Mouse (Mus musculus) CD8-positive naive resting alpha-beta T cell, adult 2 months (primary cell): ENCODE results near the gene Dmkn.
A peak's percentile ranks its signal among the peaks of the same experiment; 100 is the strongest.

ENCODE experiments used
- DNase-seq, 2 experiments: peaks; one replicate each; pipeline ENCODE4 v3.0.0; 2022; ENCODE audit warnings: low read depth in 2 of 2, low spot score in 2 of 2

Gene Dmkn

GRCm38 (mm10) chr7:30761769-30762352 lies 1.7 kb upstream of the Dmkn start:
- no peak for DNase-seq

GRCm38 (mm10) chr7:30765173-30765572 lies 1.6 kb downstream of the Dmkn start:
- DNase-seq, result no peak

- no peak for DNase-seq
Observed at GRCm38 (mm10) chr7:30766408-30766807, 2.9 kb downstream of the Dmkn start.

- DNase-seq, result no peak
Observed at GRCm38 (mm10) chr7:30769236-30769635, 5.7 kb downstream of the Dmkn start.

- no peak for DNase-seq
Observed at GRCm38 (mm10) chr7:30776104-30776503, 12.5 kb downstream of the Dmkn start.

- no peak for DNase-seq
Observed at GRCm38 (mm10) chr7:30777081-30777579, 13.6 kb downstream of the Dmkn start.

- DNase-seq, result no peak
Observed at GRCm38 (mm10) chr7:30777911-30778310, 14.4 kb downstream of the Dmkn start.

GRCm38 (mm10) chr7:30781792-30782191 lies 18.2 kb downstream of the Dmkn start:
- DNase-seq, result peak in 1 of 2 experiments; percentile 18

GRCm38 (mm10) chr7:30782658-30783057 lies 19.1 kb downstream of the Dmkn start:
- no peak for DNase-seq

GRCm38 (mm10) chr7:30785154-30785553 lies 21.6 kb downstream of the Dmkn start:
- no peak for DNase-seq

GRCm38 (mm10) chr7:30785721-30786546 lies 22.4 kb downstream of the Dmkn start:
- DNase-seq, result no peak

GRCm38 (mm10) chr7:30787377-30788022 lies 23.9 kb downstream of the Dmkn start, which contains the start of gene Krtdap:
Gene Krtdap (plus strand): TSS chr7:30787896.
- no peak for DNase-seq

- no peak for DNase-seq
Observed at GRCm38 (mm10) chr7:30790141-30790540, 26.6 kb downstream of the Dmkn start.

- DNase-seq, result no peak
Observed at GRCm38 (mm10) chr7:30791921-30792320, 28.4 kb downstream of the Dmkn start.

- DNase-seq, result no peak
Observed at GRCm38 (mm10) chr7:30794921-30795320, 31.4 kb downstream of the Dmkn start.

GRCm38 (mm10) chr7:30796790-30797189 lies 33.2 kb downstream of the Dmkn start:
- DNase-seq, result no peak

GRCm38 (mm10) chr7:30800653-30801052 lies 37.1 kb downstream of the Dmkn start:
- no peak for DNase-seq

GRCm38 (mm10) chr7:30803256-30803655 lies 39.7 kb downstream of the Dmkn start:
- DNase-seq, result no peak

GRCm38 (mm10) chr7:30804026-30804715 lies 40.6 kb downstream of the Dmkn start:
- DNase-seq, result no peak

GRCm38 (mm10) chr7:30805924-30806323 lies 42.4 kb downstream of the Dmkn start:
- peak; percentile 53 to 54 for DNase-seq

- DNase-seq, result no peak
Observed at GRCm38 (mm10) chr7:30810319-30810718, 46.8 kb downstream of the Dmkn start.
